Mouse (Mus musculus) midbrain, embryonic 12.5 days (tissue): ENCODE data around the gene Sh3pxd2a. TPM values are rescaled to one million over a fixed set of nuclear protein-coding genes. Genes with fewer than 3 reads are reported as not detected.

Experiments
- ATAC-seq: fragments of 200-750 bp; cut with Nextera tagmentation; 2 replicates; pipeline ENCODE4 v1.8.0; 2017; ENCODE audit warnings: low read depth, moderate TSS enrichment, moderate library complexity; ENCODE audit not compliant: low FRiP score
- H3K27ac ChIP-seq: fragments of 300-500 bp; sonication (generic); replicated peaks from 2 replicates; pipeline ENCODE4 v1.5.1; 2016; ENCODE audit warnings: mild to moderate bottlenecking
- H3K27me3 ChIP-seq: fragments of 300-500 bp; sonication (generic); 2 replicates; pipeline ENCODE4 v1.6.1; 2016; ENCODE audit warnings: mild to moderate bottlenecking
- H3K36me3 ChIP-seq: fragments of 300-500 bp; sonication (generic); 2 replicates; pipeline ENCODE4 v1.6.1; 2016
- H3K4me1 ChIP-seq: fragments of 300-500 bp; sonication (generic); 2 replicates; pipeline ENCODE4 v1.6.1; 2016
- H3K4me2 ChIP-seq: fragments of 300-500 bp; sonication (generic); replicated peaks from 2 replicates; pipeline ENCODE4 v1.6.1; 2016; ENCODE audit warnings: mild to moderate bottlenecking, moderate library complexity
- H3K4me3 ChIP-seq: fragments of 300-500 bp; sonication (generic); 2 replicates; pipeline ENCODE4 v1.5.1; 2016; ENCODE audit warnings: mild to moderate bottlenecking
- H3K9ac ChIP-seq: fragments of 300-500 bp; sonication (generic); replicated peaks from 2 replicates; pipeline ENCODE4 v1.6.1; 2016; ENCODE audit warnings: mild to moderate bottlenecking, moderate library complexity
- H3K9me3 ChIP-seq: fragments of 300-500 bp; sonication (generic); 2 replicates; pipeline ENCODE4 v1.6.1; 2016; ENCODE audit warnings: mild to moderate bottlenecking
- WGBS: fragments of 180-500 bp; shearing (Covaris S2); methylation state at CpG from one replicate; pipeline ENCODE4 v1.1.7; 2016; 5-methylcytosine and 5-hydroxymethylcytosine counted together
- polyA plus RNA-seq: library from polyadenylated mRNA; unstranded; fragments of >200 nt; fragmentation: Nextera tagmentation; extraction: Ambion mirVana; gene quantifications from 2 replicates; pipeline ENCODE4 v1.2.1, GENCODE M21; 2016

Sh3pxd2a gene
- polyA plus RNA-seq, 1 experiment from 2014 or later: 3.2 TPM

- H3K4me2 ChIP-seq: no peak overlapping the region
- peaks cover 8% of the 10 kb centered on the region; the same call in 1 of the 2 replicates for H3K4me1 ChIP-seq
- H3K9ac ChIP-seq: no peak overlapping the region
- no peak for ATAC-seq
- no peak overlapping the region for H3K27ac ChIP-seq
- H3K36me3 ChIP-seq: no peaks in the 10 kb centered on the region
- no peak overlapping the region for H3K4me3 ChIP-seq
- H3K9me3 ChIP-seq: no peaks in the 10 kb centered on the region
- 74% methylated on average over 11 of the region's 11 CpGs for WGBS
- 0 out of 2 replicates have a peak, but pooled peaks cover 5% of the 10 kb centered on the region for H3K27me3 ChIP-seq
Observed at GRCm38 (mm10) chr19:47412566-47413248, 51.5 kb downstream of the Sh3pxd2a start.

GRCm38 (mm10) chr19:47410301-47410700, 53.9 kb downstream of the Sh3pxd2a start:
- 86% methylated on average over 6 of the region's 6 CpGs for WGBS
- H3K4me3 ChIP-seq: no peak overlapping the region
- no peaks in the 10 kb centered on the region for H3K9me3 ChIP-seq
- no peaks in the 10 kb centered on the region for H3K36me3 ChIP-seq
- no peak for ATAC-seq
- H3K27ac ChIP-seq: no peak overlapping the region
- no peak overlapping the region for H3K9ac ChIP-seq
- peaks cover 7% of the 10 kb centered on the region; the same call in 1 of the 2 replicates for H3K4me1 ChIP-seq
- H3K4me2 ChIP-seq: no peak overlapping the region
- 0 out of 2 replicates have a peak, but pooled peaks cover 5% of the 10 kb centered on the region for H3K27me3 ChIP-seq

- H3K9ac ChIP-seq: no peak overlapping the region
- no peaks in the 10 kb centered on the region for H3K4me1 ChIP-seq
- H3K27me3 ChIP-seq: 0 out of 2 replicates have a peak, but pooled peaks cover 5% of the 10 kb centered on the region
- no peak for ATAC-seq
- no peak overlapping the region for H3K27ac ChIP-seq
- H3K4me2 ChIP-seq: no peak overlapping the region
- no peaks in the 10 kb centered on the region for H3K9me3 ChIP-seq
- H3K36me3 ChIP-seq: no peaks in the 10 kb centered on the region
- no peak overlapping the region for H3K4me3 ChIP-seq
Observed at GRCm38 (mm10) chr19:47409142-47409541, 55.1 kb downstream of the Sh3pxd2a start.

- WGBS: 72% methylated on average over 7 of the region's 7 CpGs
- 0 out of 2 replicates have a peak, but pooled peaks cover 5% of the 10 kb centered on the region for H3K27me3 ChIP-seq
- no peaks in the 10 kb centered on the region for H3K9me3 ChIP-seq
- no peak overlapping the region for H3K27ac ChIP-seq
- H3K4me1 ChIP-seq: no peaks in the 10 kb centered on the region; the same call in 1 of the 2 replicates
- no peak for ATAC-seq
- H3K4me3 ChIP-seq: no peak overlapping the region
- no peaks in the 10 kb centered on the region for H3K36me3 ChIP-seq
- no peak overlapping the region for H3K9ac ChIP-seq
- H3K4me2 ChIP-seq: no peak overlapping the region
Observed at GRCm38 (mm10) chr19:47408656-47409055, 55.5 kb downstream of the Sh3pxd2a start.

- WGBS: 87% methylated on average over 6 of the region's 6 CpGs
- Histone ChIP-seq H3K9ac (no peak overlapping the region), H3K9me3 (no peaks in the 10 kb centered on the region), H3K4me3 (no peak overlapping the region; the same call in 1 of the 2 replicates), H3K27ac (no peak overlapping the region), H3K4me1 (no peaks in the 10 kb centered on the region; the same call in none of the 2 replicates), H3K36me3 (no peaks in the 10 kb centered on the region), H3K4me2 (no peak overlapping the region), H3K27me3 (0 out of 2 replicates have a peak, but pooled peaks cover 5% of the 10 kb centered on the region)
- no peak for ATAC-seq
Observed at GRCm38 (mm10) chr19:47407332-47407731, 56.9 kb downstream of the Sh3pxd2a start.

GRCm38 (mm10) chr19:47406524-47406923, 57.7 kb downstream of the Sh3pxd2a start:
- Histone ChIP-seq H3K27me3 (0 out of 2 replicates have a peak, but pooled peaks cover 5% of the 10 kb centered on the region), H3K4me1 (no peaks in the 10 kb centered on the region; the same call in none of the 2 replicates), H3K4me2 (no peak overlapping the region), H3K9ac (no peak overlapping the region), H3K9me3 (no peaks in the 10 kb centered on the region), H3K27ac (no peak overlapping the region), H3K4me3 (no peak overlapping the region), H3K36me3 (no peaks in the 10 kb centered on the region)
- 80% methylated on average over 6 of the region's 6 CpGs for WGBS
- ATAC-seq: no peak

GRCm38 (mm10) chr19:47405548-47405947, 58.7 kb downstream of the Sh3pxd2a start:
- Histone ChIP-seq H3K4me3 (no peak overlapping the region), H3K9me3 (no peaks in the 10 kb centered on the region), H3K36me3 (no peaks in the 10 kb centered on the region), H3K27me3 (0 out of 2 replicates have a peak, but pooled peaks cover 5% of the 10 kb centered on the region), H3K9ac (no peak overlapping the region), H3K27ac (no peak overlapping the region), H3K4me2 (no peak overlapping the region), H3K4me1 (no peaks in the 10 kb centered on the region; the same call in none of the 2 replicates)
- ATAC-seq: no peak
- 90% methylated on average over 8 of the region's 8 CpGs for WGBS

GRCm38 (mm10) chr19:47403391-47404379, 60.5 kb downstream of the Sh3pxd2a start:
- no peaks in the 10 kb centered on the region for H3K9me3 ChIP-seq
- WGBS: 41% methylated on average over 3 of the region's 3 CpGs
- no peak overlapping the region for H3K4me3 ChIP-seq
- no peak for ATAC-seq
- H3K4me1 ChIP-seq: no peaks in the 10 kb centered on the region; the same call in none of the 2 replicates
- no peak overlapping the region for H3K4me2 ChIP-seq
- H3K36me3 ChIP-seq: no peaks in the 10 kb centered on the region
- H3K27me3 ChIP-seq: 0 out of 2 replicates have a peak, but pooled peaks cover 2% of the 10 kb centered on the region
- no peak overlapping the region for H3K9ac ChIP-seq
- no peak overlapping the region for H3K27ac ChIP-seq

GRCm38 (mm10) chr19:47402976-47403375, 61.2 kb downstream of the Sh3pxd2a start:
- 42% methylated on average over 6 of the region's 6 CpGs for WGBS
- H3K4me2 ChIP-seq: no peak overlapping the region
- no peak overlapping the region for H3K4me3 ChIP-seq
- ATAC-seq: no peak
- no peaks in the 10 kb centered on the region for H3K9me3 ChIP-seq
- no peaks in the 10 kb centered on the region for H3K27me3 ChIP-seq
- H3K9ac ChIP-seq: no peak overlapping the region
- H3K36me3 ChIP-seq: no peaks in the 10 kb centered on the region
- H3K4me1 ChIP-seq: peaks cover 4% of the 10 kb centered on the region
- H3K27ac ChIP-seq: no peak overlapping the region

- Histone ChIP-seq H3K4me2 (no peak overlapping the region), H3K27me3 (no peaks in the 10 kb centered on the region), H3K4me1 (peaks cover 7% of the 10 kb centered on the region), H3K4me3 (no peak overlapping the region), H3K27ac (no peak overlapping the region), H3K9me3 (no peaks in the 10 kb centered on the region), H3K9ac (no peak overlapping the region), H3K36me3 (no peaks in the 10 kb centered on the region)
- no peak for ATAC-seq
- 85% methylated on average over 4 of the region's 4 CpGs for WGBS
Observed at GRCm38 (mm10) chr19:47402544-47402943, 61.7 kb downstream of the Sh3pxd2a start.

GRCm38 (mm10) chr19:47399709-47400108, 64.5 kb downstream of the Sh3pxd2a start:
- 88% methylated on average over 4 of the region's 4 CpGs for WGBS

GRCm38 (mm10) chr19:47399029-47399428, 65.2 kb downstream of the Sh3pxd2a start:
- H3K4me2 ChIP-seq: no peak overlapping the region
- peaks cover 8% of the 10 kb centered on the region for H3K4me1 ChIP-seq
- H3K27me3 ChIP-seq: no peaks in the 10 kb centered on the region
- 95% methylated on average over 11 of the region's 11 CpGs for WGBS
- H3K36me3 ChIP-seq: no peaks in the 10 kb centered on the region
- no peak for ATAC-seq
- H3K9me3 ChIP-seq: no peaks in the 10 kb centered on the region
- H3K9ac ChIP-seq: no peak overlapping the region
- no peak overlapping the region for H3K4me3 ChIP-seq
- no peak overlapping the region for H3K27ac ChIP-seq

More at GRCm38 (mm10) chr19:47399709-47400108, 64.5 kb downstream of the Sh3pxd2a start:
- ATAC-seq: no peak
- no peak overlapping the region for H3K4me2 ChIP-seq
- H3K4me3 ChIP-seq: no peak overlapping the region
- no peak overlapping the region for H3K27ac ChIP-seq
- no peaks in the 10 kb centered on the region for H3K9me3 ChIP-seq
- H3K36me3 ChIP-seq: no peaks in the 10 kb centered on the region
- no peaks in the 10 kb centered on the region for H3K27me3 ChIP-seq
- H3K4me1 ChIP-seq: peaks cover 8% of the 10 kb centered on the region
- H3K9ac ChIP-seq: no peak overlapping the region
